Mouse (Mus musculus) ovary, postnatal 14 days (tissue): ENCODE results near the gene Gm14214.

Experiments
- DNase-seq: peaks from one replicate; pipeline ENCODE4 v3.0.0; 2022; ENCODE audit warnings: low spot score

Gene Gm14214

GRCm38 (mm10) chr2:154774032-154774431 lies 4.2 kb upstream of the Gm14214 start:
- DNase-seq, result no peak

- no peak for DNase-seq
Observed at GRCm38 (mm10) chr2:154771604-154772003, 1.8 kb upstream of the Gm14214 start.

GRCm38 (mm10) chr2:154767051-154767450 lies 2.8 kb downstream of the Gm14214 start:
- DNase-seq, result no peak

- DNase-seq, result no peak
Observed at GRCm38 (mm10) chr2:154765554-154766008, 4.2 kb downstream of the Gm14214 start.

- no peak for DNase-seq
Observed at GRCm38 (mm10) chr2:154764828-154765497, 4.9 kb downstream of the Gm14214 start.

- no peak for DNase-seq
Observed at GRCm38 (mm10) chr2:154763226-154763625, 6.6 kb downstream of the Gm14214 start.

- DNase-seq, result no peak
Observed at GRCm38 (mm10) chr2:154758454-154758853, 11.4 kb downstream of the Gm14214 start.

GRCm38 (mm10) chr2:154757691-154758090 lies 12.1 kb downstream of the Gm14214 start:
- DNase-seq, result no peak

GRCm38 (mm10) chr2:154755791-154756190 lies 14.0 kb downstream of the Gm14214 start:
- DNase-seq, result no peak

GRCm38 (mm10) chr2:154754068-154754560 lies 15.7 kb downstream of the Gm14214 start:
- DNase-seq, result no peak

- DNase-seq, result no peak
Observed at GRCm38 (mm10) chr2:154751924-154752323, 17.9 kb downstream of the Gm14214 start.

GRCm38 (mm10) chr2:154749046-154750036 lies 20.5 kb downstream of the Gm14214 start:
- peak; percentile 38 for DNase-seq

GRCm38 (mm10) chr2:154748383-154748782 lies 21.4 kb downstream of the Gm14214 start:
- DNase-seq, result no peak

GRCm38 (mm10) chr2:154743915-154744314 lies 25.9 kb downstream of the Gm14214 start:
- DNase-seq, result no peak

GRCm38 (mm10) chr2:154742911-154743819 lies 26.7 kb downstream of the Gm14214 start:
- DNase-seq, result no peak

- DNase-seq, result no peak
Observed at GRCm38 (mm10) chr2:154738621-154739020, 31.2 kb downstream of the Gm14214 start.

- no peak for DNase-seq
Observed at GRCm38 (mm10) chr2:154735986-154736385, 33.8 kb downstream of the Gm14214 start.

GRCm38 (mm10) chr2:154735416-154735815 lies 34.4 kb downstream of the Gm14214 start:
- no peak for DNase-seq

- no peak for DNase-seq
Observed at GRCm38 (mm10) chr2:154734977-154735376, 34.9 kb downstream of the Gm14214 start.

- DNase-seq, result no peak
Observed at GRCm38 (mm10) chr2:154732503-154733141, 37.2 kb downstream of the Gm14214 start.

- DNase-seq, result no peak
Observed at GRCm38 (mm10) chr2:154731916-154732315, 37.9 kb downstream of the Gm14214 start.
